Mouse (Mus musculus): Measurements from ENCODE around the gene Exoc6b.
"Not testable (repeated sequence)": the region's sequence is repeated elsewhere in the genome, so short reads cannot be mapped to it uniquely, and the experiment has no call there.

Gene Exoc6b

GRCm38 (mm10) chr6:84619166-84619565 lies 450.1 kb downstream of the Exoc6b start:
- no peak for DNase-seq

- no peak for DNase-seq
These were observed 452.3 kb downstream of the Exoc6b start for GRCm38 (mm10) chr6:84617051-84617450.

- no peak for DNase-seq
These were observed 452.7 kb downstream of the Exoc6b start for GRCm38 (mm10) chr6:84616586-84616985.

GRCm38 (mm10) chr6:84613561-84613960 lies 455.8 kb downstream of the Exoc6b start:
- DNase-seq, result no peak

- DNase-seq, result no peak
These were observed 468.0 kb downstream of the Exoc6b start for GRCm38 (mm10) chr6:84601136-84601889.

GRCm38 (mm10) chr6:84599296-84599695 lies 470.0 kb downstream of the Exoc6b start:
- not testable (repeated sequence) for DNase-seq

- no peak for DNase-seq
These were observed 470.6 kb downstream of the Exoc6b start for GRCm38 (mm10) chr6:84598725-84599124.

GRCm38 (mm10) chr6:84594626-84595025 lies 474.7 kb downstream of the Exoc6b start:
- DNase-seq, result no peak

GRCm38 (mm10) chr6:84593693-84594092 lies 475.6 kb downstream of the Exoc6b start, which contains the start of gene Cyp26b1:
Gene Cyp26b1 (minus strand): TSS chr6:84593908.
- DNase-seq, result no peak

- DNase-seq, result no peak
These were observed 478.2 kb downstream of the Exoc6b start for GRCm38 (mm10) chr6:84590961-84591745.

GRCm38 (mm10) chr6:84589742-84590686 lies 479.3 kb downstream of the Exoc6b start:
- peak; percentile 83 to 90 for DNase-seq

GRCm38 (mm10) chr6:84588895-84589652 lies 480.2 kb downstream of the Exoc6b start:
- DNase-seq, result peak; percentile 63 to 81

- DNase-seq, result peak; percentile 34 to 50
These were observed 481.0 kb downstream of the Exoc6b start for GRCm38 (mm10) chr6:84588221-84588894.

- peak; percentile 66 to 69 for DNase-seq
These were observed 481.7 kb downstream of the Exoc6b start for GRCm38 (mm10) chr6:84587471-84588101.

- DNase-seq, result no peak
These were observed 482.6 kb downstream of the Exoc6b start for GRCm38 (mm10) chr6:84586551-84587200.

- DNase-seq, result no peak
These were observed 483.5 kb downstream of the Exoc6b start for GRCm38 (mm10) chr6:84585686-84586300.

GRCm38 (mm10) chr6:84584783-84585685 lies 484.3 kb downstream of the Exoc6b start:
- DNase-seq, result peak; percentile 38 to 66
